Mouse (Mus musculus) stomach, embryonic 16.5 days (tissue): ENCODE results near the gene Mpzl1. TPM values are rescaled to one million over a fixed set of nuclear protein-coding genes. Genes with fewer than 3 reads are reported as not detected.
A peak's percentile ranks its signal among the peaks of the same experiment; 100 is the strongest.

Experiments used
- ATAC-seq: fragments of 200-750 bp; cut with Nextera tagmentation; 2 replicates; pipeline ENCODE4 v1.8.0; 2017; ENCODE audit warnings: moderate number of reproducible peaks, moderate TSS enrichment; ENCODE audit not compliant: insufficient read depth, low FRiP score
- H3K27ac ChIP-seq: fragments of 300-500 bp; sonication (generic); 2 replicates; pipeline ENCODE4 v1.5.1; 2014; ENCODE audit warnings: low read length
- H3K27me3 ChIP-seq: fragments of 300-500 bp; sonication (generic); 2 replicates; pipeline ENCODE4 v1.6.1; 2014; ENCODE audit warnings: low read length, control low read depth, mixed read lengths; ENCODE audit not compliant: control insufficient read depth, insufficient read depth
- H3K36me3 ChIP-seq: fragments of 300-500 bp; sonication (generic); 2 replicates; pipeline ENCODE4 v1.6.1; 2014; ENCODE audit warnings: low read length; ENCODE audit not compliant: control insufficient read depth, insufficient read depth
- H3K4me1 ChIP-seq: fragments of 300-500 bp; sonication (generic); 2 replicates; pipeline ENCODE4 v1.6.1; 2014; ENCODE audit warnings: low read length, control low read depth, mixed read lengths; ENCODE audit not compliant: control insufficient read depth, insufficient read depth
- H3K4me2 ChIP-seq: fragments of 300-500 bp; sonication (generic); 2 replicates; pipeline ENCODE4 v1.6.1; 2014; ENCODE audit warnings: low read depth, low read length, mixed read lengths
- H3K4me3 ChIP-seq: fragments of 300-500 bp; sonication (generic); replicated peaks from 2 replicates; pipeline ENCODE4 v1.5.1; 2014; ENCODE audit warnings: mild to moderate bottlenecking, low read length
- H3K9ac ChIP-seq: fragments of 300-500 bp; sonication (generic); 2 replicates; pipeline ENCODE4 v1.6.1; 2014; ENCODE audit warnings: low read length
- H3K9me3 ChIP-seq: fragments of 300-500 bp; sonication (generic); replicated peaks from 2 replicates; pipeline ENCODE4 v1.6.1; 2016; ENCODE audit warnings: low read length, control low read depth; ENCODE audit not compliant: control insufficient read depth
- WGBS: fragments of 180-500 bp; shearing (Covaris S2); extraction: QIAGEN DNeasy Blood & Tissue Kit; methylation state at CpG from one replicate; pipeline ENCODE4 v1.1.7; 2014; 5-methylcytosine and 5-hydroxymethylcytosine counted together
- polyA plus RNA-seq: library from polyadenylated mRNA; unstranded; fragments of >200 nt; fragmentation: Nextera tagmentation; extraction: Ambion mirVana; gene quantifications from 2 replicates; pipeline ENCODE4 v1.2.1, GENCODE M21; 2015

Mpzl1 gene
- polyA plus RNA-seq, 1 experiment from 2014 or later: 140 TPM

DNA sequence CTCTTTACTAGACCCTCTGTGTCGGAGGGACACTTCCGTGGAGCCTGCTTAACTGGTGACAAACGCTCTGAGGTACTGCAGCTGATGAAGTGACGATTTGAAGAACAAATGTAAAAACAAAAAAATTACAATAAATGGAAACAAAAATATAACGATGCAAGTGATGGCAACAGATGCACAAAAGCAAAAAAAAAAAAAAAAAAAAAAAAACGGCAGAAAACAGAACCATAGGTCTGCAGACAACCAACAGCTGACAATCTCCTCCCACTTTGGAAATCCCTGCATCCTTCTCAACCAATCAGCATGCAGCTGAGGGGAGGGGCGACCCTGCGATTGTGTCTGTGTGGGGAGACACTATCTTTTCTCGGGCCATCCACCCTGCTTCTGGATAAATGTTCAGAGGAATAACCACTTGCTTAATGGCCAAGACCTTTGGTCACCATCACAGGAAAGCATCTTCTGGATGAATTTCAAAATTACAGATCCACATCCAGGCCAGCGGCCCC is 32.5 kb downstream of the Mpzl1 start:
- Histone ChIP-seq H3K4me3 (no peak overlapping the region), H3K9me3 (no peaks in the 10 kb centered on the region), H3K4me1 (no peaks in the 10 kb centered on the region), H3K36me3 (peaks cover 29% of the 10 kb centered on the region), H3K27ac (no peak overlapping the region), H3K27me3 (no peaks in the 10 kb centered on the region), H3K4me2 (no peak overlapping the region), H3K9ac (no peak overlapping the region)
- no peak for ATAC-seq
- 83% methylated on average over 10 of the region's 10 CpGs for WGBS

DNA sequence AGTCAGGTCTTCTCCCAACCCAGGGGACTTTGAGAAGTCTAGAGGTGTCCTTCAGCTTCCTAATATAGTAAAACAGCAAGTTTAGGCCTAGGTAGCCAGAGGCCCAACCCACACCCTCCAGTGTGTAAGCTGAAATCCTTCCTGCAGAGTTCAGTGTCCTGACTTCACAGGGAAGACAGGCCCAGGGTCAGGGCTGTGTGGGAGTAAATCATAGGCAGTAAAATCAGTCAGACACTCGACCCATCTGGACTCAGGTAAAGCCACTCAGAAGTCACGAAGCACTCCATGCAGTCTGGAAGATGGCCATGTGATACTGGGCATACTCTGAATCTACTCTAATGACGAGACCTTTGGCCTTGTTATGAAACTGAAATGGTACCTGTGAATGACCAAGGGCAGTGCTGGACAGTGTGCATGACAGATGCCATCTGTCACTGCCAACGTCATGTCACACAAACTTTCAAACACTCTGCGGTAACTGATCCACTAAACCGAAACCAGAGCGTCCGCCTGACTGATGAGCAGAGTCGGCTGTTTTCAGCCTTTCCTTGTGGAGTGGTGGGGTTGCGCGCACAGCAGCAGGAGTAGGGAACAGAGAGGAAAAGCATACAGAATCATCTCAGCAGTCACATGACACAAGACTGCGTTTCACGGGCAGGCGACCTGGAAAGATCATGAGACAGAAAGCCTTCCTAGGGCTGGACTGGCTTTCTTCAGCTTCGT is 39.5 kb downstream of the Mpzl1 start:
- WGBS: 68% methylated on average over 15 of the region's 15 CpGs
- ATAC-seq: no peak
- H3K4me1 ChIP-seq: peaks cover 5% of the 10 kb centered on the region; the same call in 1 of the 2 replicates
- H3K4me3 ChIP-seq: no peak overlapping the region
- no peak overlapping the region for H3K27ac ChIP-seq
- H3K36me3 ChIP-seq: 0 out of 2 replicates have a peak, but pooled peaks cover 10% of the 10 kb centered on the region
- no peaks in the 10 kb centered on the region for H3K27me3 ChIP-seq
- H3K9ac ChIP-seq: no peak overlapping the region
- no peak overlapping the region for H3K4me2 ChIP-seq
- no peaks in the 10 kb centered on the region for H3K9me3 ChIP-seq

DNA sequence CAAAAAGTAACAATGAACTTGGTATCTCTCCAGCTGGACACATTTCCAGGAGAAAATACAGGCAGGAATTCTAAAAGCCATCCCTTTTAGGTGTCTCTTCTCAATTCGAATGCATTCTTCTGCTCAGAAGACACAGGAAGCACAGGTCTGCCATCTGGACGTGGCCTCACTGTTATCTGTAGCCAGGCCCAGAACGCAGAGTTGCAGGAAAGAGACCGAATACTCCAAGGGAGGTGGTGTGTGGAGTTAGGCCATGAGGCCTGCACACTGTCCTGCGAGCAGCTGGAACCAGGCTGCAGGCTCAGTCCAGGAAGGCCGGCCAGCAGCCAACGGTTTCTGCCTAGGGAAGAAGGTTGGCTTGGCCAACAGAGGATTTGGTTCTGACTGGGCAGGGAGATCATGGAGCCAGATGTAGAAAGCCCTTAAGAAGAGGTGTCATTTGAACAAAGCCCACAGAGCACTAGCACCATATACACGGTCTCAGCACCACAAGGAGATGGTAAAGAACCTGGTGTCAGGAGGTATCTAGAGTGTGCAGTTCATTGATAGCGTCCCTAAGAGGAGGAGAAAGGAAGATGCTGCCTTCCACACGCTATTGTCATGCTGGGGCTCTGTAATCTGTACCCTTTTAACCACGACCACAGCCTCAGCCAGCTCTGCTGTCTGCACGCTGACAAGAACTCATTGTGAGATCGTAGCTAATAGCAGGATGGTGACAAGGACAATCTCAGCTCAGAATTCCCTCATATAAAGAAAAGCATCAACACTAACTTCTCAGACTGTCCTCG is 41.8 kb downstream of the Mpzl1 start:
- 79% methylated on average over 14 of the region's 14 CpGs for WGBS
- H3K4me1 ChIP-seq: peaks cover 22% of the 10 kb centered on the region
- H3K36me3 ChIP-seq: no peaks in the 10 kb centered on the region
- no peak for ATAC-seq
- H3K9ac ChIP-seq: 0 out of 2 replicates have a peak overlapping the region, but pooled peaks have one; percentile 12
- H3K9me3 ChIP-seq: no peaks in the 10 kb centered on the region
- H3K27ac ChIP-seq: peak overlapping the region; percentile 21
- no peak overlapping the region for H3K4me2 ChIP-seq
- H3K27me3 ChIP-seq: no peaks in the 10 kb centered on the region
- H3K4me3 ChIP-seq: no peak overlapping the region

DNA sequence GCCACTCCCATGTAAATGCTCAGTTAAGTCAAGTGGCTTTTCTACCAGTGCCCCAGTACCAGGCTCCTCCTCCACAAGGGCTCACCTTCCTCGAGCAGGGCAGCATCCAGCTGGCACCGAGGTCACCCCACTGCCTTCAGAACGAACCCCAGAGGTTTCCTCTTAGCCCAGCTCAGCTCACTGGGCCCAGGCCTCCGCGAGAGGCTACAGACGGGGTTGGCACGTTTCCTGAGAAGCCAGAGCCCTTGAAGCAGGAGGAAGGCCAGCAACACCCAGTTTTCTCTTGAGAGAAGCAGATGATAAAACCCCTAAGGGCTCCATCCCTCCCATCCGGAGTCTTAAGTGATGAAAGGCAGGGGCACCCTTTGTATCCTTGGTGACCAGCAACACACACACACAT is 43.6 kb downstream of the Mpzl1 start:
- H3K9me3 ChIP-seq: no peaks in the 10 kb centered on the region
- no peak overlapping the region for H3K4me3 ChIP-seq
- 73% methylated on average over 8 of the region's 8 CpGs for WGBS
- no peak for ATAC-seq
- H3K4me2 ChIP-seq: no peak overlapping the region
- no peak overlapping the region for H3K9ac ChIP-seq
- H3K27ac ChIP-seq: no peak overlapping the region
- H3K36me3 ChIP-seq: no peaks in the 10 kb centered on the region
- H3K27me3 ChIP-seq: no peaks in the 10 kb centered on the region
- peaks cover 27% of the 10 kb centered on the region for H3K4me1 ChIP-seq

DNA sequence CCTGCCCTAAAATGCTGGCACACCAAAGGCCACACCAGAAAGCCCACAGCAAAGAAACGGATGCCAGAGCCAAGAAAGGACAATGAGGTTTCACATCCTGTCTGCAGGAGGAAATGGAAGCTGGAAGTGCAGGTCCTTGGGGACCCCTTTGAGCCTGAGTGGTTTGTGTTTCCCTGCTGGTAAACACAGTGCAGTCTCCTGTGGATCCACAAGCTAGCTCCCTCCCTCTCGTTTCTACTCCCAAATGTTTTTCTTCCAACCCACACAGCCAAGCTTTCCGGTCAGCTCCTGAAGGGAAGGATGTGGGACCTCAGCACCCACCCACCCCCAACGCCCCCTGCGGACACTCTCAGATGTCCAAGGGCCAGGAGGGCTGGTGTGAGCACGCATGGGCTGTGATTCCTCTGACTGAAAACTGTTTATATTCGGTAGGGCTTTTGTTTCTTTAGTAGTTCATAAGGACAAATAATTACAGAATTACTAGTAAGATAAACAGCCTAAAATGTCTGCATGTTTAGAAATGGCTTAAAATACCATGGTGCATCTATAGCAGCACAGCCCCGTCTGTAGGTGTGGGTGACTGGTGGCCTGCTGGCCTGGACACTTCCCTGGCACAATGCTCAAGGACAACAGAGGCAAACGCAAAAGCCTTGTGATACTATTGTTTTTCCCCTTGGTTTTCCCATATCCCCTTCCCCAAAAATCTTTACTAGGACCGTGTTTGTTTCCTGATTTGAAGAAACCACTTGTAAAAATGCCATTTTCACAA is 44.9 kb downstream of the Mpzl1 start:
- 27% methylated on average over 10 of the region's 10 CpGs for WGBS
- H3K9ac ChIP-seq: peak overlapping the region; percentile 16; the same call in 1 of the 2 replicates
- ATAC-seq: peak; percentile 70
- H3K4me3 ChIP-seq: no peak overlapping the region
- H3K4me2 ChIP-seq: no peak overlapping the region
- peaks cover 33% of the 10 kb centered on the region for H3K4me1 ChIP-seq
- no peaks in the 10 kb centered on the region for H3K9me3 ChIP-seq
- peak overlapping the region; percentile 63 for H3K27ac ChIP-seq
- H3K27me3 ChIP-seq: no peaks in the 10 kb centered on the region
- H3K36me3 ChIP-seq: no peaks in the 10 kb centered on the region

DNA sequence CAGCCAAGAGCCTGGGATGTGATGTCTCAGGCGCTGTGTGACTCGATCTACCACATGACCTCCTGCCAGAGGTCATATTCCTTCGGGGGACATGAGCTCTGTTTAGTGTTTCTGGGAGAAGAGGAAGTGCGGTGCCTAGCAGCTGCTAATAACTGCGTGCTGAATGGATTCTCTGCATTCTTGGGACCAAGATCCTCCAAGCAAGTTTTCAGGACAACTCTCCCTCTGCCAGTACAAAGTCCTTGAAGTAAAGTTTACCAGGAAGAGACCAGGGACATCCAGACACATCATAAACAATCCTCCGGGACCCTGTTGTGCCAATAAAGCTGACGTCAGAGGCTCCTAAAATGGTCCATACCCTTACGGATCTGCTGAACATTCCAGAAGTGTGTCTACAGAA is 46.5 kb downstream of the Mpzl1 start:
- Histone ChIP-seq H3K4me2 (no peak overlapping the region), H3K9me3 (no peaks in the 10 kb centered on the region), H3K4me3 (no peak overlapping the region), H3K27ac (peak overlapping the region; percentile 35), H3K27me3 (no peaks in the 10 kb centered on the region), H3K9ac (no peak overlapping the region), H3K4me1 (peaks cover 33% of the 10 kb centered on the region), H3K36me3 (no peaks in the 10 kb centered on the region)
- WGBS: 38% methylated on average over 8 of the region's 8 CpGs
- ATAC-seq: no peak

DNA sequence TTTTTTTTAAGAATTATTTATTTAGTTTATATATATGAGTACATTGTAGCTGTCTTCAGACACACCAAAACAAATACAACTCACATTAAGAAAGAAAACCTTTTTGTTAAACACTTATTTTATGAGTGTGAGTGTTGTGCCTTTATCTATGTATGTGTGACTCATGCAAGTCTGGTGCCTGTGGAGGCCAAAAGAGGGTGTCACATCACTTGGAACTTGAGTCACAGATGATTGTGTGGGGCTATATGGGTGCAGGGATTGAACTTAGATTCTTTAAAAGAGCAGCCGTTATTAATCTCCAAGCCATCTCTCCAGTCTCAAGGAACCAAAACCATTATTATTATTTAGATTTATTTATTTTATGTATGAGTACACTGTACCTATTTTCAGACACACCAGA is 48.0 kb downstream of the Mpzl1 start:
- no peak overlapping the region for H3K4me3 ChIP-seq
- no peaks in the 10 kb centered on the region for H3K36me3 ChIP-seq
- no peak for ATAC-seq
- H3K4me1 ChIP-seq: peaks cover 30% of the 10 kb centered on the region
- H3K9me3 ChIP-seq: no peaks in the 10 kb centered on the region
- no peak overlapping the region for H3K4me2 ChIP-seq
- WGBS: 76% methylated on average over 1 of the region's 1 CpGs
- H3K27ac ChIP-seq: no peak overlapping the region
- no peaks in the 10 kb centered on the region for H3K27me3 ChIP-seq
- H3K9ac ChIP-seq: no peak overlapping the region

DNA sequence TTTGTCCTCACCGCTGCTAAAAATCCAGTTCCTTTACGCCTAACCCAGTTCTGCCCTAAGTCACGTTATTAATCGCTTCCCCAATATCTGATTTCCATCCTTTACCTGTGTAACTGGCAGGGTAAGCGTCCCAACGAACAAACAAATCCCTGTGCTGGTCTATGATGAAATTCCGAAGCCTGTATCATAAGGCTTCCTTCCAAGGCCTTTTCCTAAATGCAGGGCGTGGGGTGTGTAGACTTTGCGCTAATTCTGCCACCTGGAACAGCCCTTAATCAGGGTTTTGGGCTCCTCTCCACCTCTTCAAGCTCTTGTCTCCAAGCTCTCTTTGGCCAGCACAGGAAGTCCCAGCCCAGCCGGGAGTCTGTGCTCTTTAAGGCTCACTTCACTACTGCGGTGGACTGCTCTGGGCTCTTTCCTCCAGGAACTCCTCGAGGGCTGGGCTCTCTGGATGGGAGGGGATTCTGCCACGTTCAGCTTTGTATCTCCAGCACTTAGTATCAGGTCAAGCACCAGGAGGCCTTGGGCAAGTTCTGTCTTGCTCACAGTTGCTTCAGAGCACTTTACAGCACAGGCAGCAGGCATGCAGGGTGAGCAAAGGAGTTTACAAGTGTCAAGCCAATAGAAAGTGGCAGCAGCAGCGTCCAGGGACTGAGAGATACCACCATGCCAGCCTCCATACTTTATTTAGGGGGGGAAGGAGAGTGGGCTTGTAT is 48.8 kb downstream of the Mpzl1 start:
- ATAC-seq: no peak
- peaks cover 28% of the 10 kb centered on the region for H3K4me1 ChIP-seq
- no peak overlapping the region for H3K4me2 ChIP-seq
- no peaks in the 10 kb centered on the region for H3K9me3 ChIP-seq
- peak overlapping the region; percentile 29; the same call in 1 of the 2 replicates for H3K9ac ChIP-seq
- H3K27ac ChIP-seq: peak overlapping the region; percentile 56
- H3K36me3 ChIP-seq: no peaks in the 10 kb centered on the region
- H3K27me3 ChIP-seq: no peaks in the 10 kb centered on the region
- H3K4me3 ChIP-seq: no peak overlapping the region
- 60% methylated on average over 14 of the region's 14 CpGs for WGBS
